Mouse (Mus musculus) testis, postnatal 10 days (tissue): ENCODE measurements around the gene Coq8b.

Experiments
- DNase-seq: peaks from one replicate; pipeline ENCODE4 v3.0.0; 2021; ENCODE audit warnings: low spot score

Coq8b gene

DNA sequence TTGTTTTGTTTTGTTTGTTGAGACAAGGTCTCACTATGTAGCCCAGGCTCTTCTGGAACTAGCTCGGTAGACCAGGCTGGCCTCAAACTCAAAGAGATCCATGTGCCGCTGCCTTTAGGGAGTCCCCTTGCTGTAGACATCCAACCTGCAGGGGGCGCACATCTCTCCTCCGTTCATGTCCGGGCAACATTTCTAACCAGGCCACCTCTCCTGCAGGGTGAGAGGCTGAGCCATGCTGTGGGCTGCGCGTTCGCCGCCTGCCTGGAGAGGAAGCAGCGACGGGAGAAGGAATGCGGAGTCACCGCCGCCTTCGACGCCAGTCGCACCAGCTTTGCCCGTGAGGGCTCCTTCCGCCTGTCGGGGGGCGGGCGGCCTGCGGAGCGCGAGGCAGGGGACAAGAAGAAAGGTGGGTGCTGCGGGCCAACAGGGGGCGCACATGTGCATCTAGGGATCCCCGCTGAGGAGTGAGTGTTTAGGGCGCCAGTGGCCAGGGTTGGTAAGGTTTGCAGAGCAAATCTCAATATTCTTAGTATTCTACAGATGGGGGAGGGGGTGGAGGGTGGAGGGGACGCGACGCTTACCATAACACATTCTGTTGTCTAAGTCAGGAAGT is 41.0 kb downstream of the Coq8b start:
- peak; percentile 74 for DNase-seq

DNA sequence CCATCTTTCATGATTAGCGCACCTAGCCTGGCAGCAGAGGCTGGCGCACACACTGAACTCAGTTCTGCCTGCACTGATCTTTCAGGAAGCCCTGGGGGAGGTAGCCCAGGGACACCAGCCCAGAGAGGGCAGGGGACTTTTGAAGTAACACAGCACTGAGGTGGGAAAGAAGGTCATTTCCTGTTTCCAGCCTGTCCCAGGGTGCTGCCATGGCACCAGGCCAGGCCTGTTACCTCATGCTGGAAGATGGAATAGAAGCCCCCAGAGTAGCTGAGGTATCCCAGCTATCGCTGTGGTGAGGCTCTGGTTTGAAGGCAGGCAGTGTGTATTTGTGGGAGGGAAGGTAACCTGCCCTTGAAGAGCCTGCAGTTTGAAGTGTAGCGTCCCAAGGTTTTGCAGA is 42.1 kb downstream of the Coq8b start:
- DNase-seq, result no peak

DNA sequence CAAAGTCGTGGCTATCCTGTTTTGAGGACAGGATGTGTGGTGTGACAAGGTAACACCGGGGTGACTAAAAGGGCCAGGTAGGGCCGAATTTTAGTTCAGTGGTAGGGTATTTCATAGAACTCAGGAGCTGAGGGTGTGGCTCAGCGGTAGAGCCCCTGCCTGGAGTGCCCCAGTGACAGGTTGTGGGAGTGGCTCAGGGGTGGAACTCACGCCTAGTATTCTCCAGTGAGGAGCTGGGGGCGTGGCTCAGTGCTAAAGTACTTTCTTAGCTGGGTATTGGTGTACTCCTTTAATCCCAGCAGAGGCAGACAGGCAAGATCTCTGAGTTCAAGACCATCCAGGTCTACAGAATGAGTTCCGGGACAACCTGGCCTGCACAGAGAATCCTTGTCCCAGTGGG is 43.2 kb downstream of the Coq8b start:
- DNase-seq, result no peak

DNA sequence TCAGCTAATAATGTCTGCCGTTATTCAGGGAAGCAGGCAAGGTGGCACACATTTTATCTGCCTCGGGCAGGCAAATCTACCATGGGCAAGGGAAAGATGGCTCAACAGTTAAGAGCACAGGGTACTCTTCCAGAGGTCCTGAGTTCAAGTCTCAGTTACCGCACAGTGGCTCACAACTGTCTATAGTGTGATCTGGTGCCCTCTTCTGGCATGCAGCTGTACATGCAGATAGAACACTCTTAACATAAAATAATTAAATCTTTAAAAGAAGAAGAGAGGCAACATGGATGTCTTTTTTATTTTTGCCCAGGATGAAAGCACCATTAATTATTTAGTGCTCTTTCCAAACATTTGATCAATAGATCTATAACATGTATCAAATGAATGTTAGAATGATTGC is 44.4 kb downstream of the Coq8b start:
- no peak for DNase-seq

DNA sequence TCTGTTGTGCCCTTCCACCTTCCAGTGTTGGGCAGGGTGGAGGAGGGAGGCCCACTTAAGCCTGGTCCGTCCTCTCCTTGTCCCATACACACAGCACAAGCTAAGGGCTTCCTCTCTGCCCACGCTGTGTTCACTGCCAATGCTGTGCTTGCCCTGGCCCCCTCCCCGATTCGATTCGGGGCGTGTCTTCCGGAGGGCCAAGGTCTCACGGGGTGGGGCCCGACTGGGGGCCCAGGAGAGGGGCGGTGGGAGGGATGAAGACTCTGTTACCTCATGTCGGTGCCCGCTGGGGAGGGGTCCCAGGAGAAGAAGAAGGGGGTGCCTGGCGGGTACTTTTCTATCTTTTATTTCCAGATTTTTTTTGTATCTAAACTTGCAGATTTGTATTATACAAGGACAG is 48.9 kb downstream of the Coq8b start:
- no peak for DNase-seq

DNA sequence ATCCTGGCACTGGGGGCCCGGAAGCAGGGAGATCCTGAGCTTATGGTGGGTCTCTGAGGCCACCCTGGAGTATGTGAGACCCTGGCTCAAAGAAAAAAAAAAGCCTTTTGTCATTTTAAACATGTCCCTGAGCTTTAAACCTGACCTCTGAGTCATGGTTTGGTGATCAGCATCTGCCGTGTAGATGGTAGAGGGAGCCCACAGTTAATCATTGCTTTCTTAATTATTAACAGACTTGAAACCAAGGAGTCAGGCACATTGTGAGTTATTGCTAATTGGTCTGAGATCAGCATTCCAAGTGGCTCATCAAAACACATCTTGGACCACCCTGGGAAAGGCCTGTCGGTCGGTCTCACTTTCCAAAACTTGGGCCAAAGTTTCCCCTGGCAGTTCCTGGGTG is 49.4 kb downstream of the Coq8b start:
- no peak for DNase-seq

DNA sequence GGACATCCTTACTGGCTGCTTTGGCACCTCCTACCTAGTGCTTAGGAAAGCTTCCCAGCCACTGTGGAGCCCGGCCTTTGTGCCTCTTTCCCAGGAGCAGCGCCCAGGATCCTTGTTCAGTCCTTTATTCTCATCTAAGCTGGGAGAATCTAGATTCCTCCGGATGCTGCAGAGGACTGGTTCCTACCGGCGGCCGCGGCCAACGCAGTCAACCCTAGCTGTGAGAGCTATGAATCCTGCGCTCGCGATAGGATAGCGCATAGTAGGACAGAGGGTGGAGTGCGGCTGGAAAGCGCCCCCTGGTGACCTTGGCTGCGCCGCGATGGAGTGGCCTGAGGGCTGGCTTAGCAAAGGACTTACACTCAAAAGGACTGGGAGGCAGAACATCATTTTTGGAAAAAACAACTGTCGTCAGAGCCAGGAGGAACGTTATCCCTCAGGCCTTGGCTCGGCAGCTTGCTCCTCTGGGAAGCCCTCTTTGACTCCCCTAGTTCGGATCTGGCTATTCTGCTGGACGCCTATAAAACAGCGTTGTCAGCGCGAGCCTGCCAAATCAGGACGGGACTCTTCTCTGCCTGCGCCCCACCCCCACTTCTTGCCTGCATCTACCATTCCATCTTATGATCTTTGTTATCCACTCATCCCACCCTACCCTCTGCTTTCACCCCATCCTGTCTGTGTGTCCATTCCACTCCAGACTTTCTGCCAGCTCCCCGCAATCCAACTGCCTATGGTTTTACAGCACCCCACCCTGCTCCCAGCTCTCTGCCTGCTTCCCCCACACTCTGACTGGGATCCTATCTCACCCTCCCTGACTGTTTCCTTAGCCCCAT is 52.3 kb downstream of the Coq8b start:
- DNase-seq, result peak; percentile 79

DNA sequence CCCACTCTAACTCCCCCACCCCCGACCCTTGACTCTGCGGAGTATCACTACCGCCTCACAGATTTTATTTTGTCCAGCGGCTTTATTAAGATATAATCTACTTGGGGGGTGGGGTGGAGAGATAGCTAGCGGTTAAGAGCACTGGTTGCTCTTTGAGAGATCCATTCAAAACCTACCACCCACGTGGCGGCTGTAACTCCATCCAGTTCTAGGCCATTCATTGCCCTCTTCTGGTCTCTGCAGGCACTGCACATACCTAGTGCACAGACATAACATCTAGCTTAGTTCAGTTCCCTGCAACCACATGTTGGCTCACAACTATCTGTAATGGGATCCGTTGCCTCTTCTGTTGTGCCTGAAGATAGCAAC is 52.9 kb downstream of the Coq8b start:
- DNase-seq, result peak; percentile 81

DNA sequence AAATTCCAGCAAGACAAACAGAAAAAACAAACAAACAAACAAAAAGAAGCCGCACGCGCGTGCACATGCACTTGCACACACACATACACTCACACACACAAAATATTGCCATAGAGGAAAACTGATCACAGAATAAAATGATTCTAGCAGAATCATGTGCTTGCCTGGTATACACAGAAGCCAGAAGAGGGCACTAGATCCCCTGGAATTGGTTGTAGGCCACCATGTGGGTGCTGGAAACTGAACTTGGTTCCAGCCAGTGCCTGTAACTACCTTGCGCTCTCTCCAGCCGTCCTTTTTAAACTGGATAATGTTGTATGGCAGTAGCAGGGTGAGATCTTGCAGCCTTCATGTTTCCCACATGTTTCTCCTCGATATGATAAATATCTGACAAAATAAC is 55.9 kb downstream of the Coq8b start:
- DNase-seq, result no peak

DNA sequence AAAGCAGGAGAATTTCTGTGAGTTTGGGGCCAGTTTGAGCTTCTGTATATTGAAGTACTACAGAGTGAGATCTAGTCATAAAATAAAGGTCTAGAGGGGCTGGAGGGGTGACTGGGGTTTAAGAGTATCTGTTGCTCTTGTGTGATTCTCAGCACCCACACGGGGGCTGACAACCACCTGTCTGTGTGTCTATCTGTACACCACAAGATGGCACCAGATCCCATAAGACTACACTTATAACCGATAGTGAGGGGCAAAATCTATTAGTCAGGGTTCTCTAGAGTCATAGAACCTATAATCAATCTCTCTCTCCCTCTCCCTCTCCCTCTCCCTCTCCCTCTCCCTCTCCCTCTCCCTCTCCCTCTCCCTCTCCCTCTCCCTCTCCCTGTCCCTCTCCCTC is 57.7 kb downstream of the Coq8b start:
- no peak for DNase-seq

DNA sequence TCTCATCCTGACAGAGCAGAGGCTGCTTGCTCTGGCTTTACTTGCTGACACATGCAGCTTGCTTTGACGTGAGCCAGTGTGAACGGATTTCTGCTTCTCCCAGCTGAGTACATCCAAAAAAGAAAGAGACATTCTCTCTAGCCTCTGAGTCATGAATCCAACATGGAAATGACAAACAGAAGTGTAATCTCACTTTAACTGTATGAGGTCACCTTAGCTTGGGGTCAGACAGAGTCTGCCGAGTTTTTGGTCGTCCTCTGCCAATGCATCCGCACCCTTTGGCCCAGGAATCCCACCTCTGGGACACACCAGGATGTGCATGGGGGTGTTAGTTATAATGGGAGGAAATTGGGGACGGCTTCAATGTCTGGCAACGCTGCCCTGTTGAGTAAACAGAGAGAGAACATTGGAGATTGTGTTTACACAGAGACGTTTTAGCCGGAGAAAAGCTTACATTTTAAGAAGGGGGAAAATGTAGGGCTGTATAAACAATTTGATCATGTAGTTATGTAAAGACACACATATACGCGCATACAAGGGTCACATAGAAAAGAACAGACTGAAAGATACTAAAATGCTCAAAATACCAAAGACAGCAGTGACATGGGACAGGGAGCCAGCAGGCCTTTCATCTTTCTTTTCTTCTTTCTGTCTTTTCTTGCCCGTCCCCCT is 59.1 kb downstream of the Coq8b start:
- no peak for DNase-seq

DNA sequence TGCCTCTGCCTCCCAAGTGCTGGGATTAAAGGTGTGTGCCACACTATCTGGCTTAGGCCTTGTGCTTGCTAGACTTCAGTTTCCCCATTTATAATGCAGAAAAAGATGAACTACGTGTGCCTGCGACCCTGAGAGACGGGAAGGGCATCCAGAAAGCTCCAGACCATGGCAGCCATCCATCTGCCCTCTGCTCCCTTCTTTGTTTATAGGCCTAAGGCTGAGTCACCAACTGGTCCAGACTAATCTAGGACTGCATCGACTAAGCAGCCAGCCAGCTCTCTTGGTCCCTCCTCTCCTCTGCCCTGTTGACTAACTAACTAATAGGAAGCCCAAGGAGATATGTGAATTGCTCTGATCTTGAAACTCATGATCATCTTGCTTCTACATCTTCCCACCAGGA is 63.1 kb downstream of the Coq8b start:
- DNase-seq, result no peak

DNA sequence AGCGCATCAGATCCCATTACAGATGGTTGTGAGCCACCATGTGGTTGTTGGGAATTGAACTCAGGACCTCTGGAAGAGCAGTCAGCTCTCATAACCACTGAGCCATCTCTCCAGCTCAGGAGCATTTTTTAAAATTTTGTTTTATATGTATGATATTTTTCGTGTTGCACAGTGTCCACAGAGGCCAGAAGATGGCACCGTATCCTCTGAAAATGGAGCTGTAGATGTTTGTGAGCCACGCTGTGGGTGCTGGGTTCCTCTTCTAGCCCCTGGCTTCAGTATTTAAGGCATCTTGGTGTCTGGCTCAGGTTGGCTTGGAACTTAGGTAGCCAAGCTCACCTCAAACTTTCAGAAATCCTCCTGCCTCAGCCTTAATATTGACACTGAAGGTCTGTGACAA is 63.7 kb downstream of the Coq8b start:
- no peak for DNase-seq

DNA sequence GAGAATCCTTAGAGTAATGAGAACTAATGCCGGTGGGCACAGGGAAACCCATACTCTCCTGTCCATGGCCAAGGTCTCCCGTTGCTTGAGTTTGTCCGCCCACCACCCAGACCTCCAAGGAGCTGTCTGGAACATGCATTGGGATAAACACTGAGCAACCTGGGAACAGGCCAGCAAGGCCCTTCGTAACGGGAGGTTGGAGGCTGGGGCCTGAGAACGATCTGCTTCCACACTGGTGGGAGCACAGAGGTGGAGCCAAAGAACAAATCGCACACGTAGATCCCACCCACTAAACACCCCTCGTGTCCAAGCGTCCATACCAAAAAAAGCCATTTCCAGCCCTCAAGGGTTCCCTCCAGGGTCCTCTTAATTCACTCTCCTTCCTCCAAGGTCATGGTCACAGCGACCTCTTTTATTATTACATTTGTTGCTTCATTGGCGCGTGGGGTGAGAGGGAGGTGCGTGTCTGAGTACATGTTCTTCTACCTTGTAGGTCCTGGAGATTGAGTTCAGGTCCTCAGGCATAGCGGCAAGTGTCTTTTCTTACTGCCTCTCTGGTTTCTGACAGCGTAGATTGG is 65.3 kb downstream of the Coq8b start:
- DNase-seq, result peak; percentile 73

DNA sequence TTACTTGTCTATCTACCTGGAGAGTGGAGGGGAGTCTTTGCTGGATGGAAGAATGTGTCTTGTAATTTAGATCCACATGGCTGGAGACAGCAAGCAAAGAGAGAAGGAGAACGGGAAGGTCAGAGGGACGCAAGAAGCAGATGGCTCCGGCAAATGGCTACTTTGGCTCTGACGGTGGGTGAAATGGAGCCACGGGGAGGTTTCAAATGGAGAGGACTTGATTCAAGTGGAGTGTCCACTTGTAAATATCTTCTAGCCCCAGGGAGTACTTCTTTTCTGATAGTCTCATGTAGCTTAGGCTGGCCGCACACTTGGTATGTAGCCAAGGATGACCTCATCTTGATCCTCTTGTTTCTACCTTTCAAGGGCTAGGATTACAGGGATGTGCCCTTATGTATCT is 66.0 kb downstream of the Coq8b start:
- DNase-seq, result no peak

DNA sequence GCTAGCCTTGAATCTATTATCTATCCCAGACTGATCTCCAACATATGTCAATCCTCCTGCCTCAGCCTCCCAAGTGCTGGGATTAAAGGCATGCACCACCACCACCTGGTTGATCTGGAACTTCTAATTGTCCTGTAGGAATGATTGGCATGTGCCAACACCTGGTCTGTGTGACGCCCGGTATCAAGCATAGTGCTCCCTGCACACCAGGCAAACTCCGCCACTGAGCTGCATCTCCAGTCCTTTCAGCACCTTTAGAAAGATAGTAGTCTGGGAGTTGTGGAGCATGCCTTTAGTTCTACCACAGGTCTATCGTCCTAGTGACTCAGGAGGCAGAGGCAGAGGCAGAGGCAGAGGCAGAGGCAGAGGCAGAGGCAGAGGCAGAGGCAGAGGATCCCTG is 67.5 kb downstream of the Coq8b start:
- no peak for DNase-seq

DNA sequence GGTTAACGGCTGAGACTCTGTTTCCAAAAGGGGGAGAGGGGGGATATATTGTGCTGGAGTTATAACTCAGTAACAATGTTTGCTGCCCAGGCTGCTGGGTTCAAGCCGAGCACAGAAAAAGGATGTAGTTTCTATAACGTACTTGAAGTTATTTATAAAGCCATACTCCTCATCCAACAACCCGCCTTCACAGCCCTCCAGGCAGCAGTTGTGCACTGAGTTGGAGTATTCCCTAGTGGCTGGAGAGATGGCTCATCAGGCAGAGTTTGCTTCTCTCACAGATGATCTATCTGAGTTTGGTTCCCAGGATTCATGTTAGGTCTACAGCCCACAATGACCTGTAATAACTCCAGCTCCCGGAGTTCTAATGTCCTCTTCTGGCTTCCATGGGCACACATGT is 68.0 kb downstream of the Coq8b start:
- no peak for DNase-seq

DNA sequence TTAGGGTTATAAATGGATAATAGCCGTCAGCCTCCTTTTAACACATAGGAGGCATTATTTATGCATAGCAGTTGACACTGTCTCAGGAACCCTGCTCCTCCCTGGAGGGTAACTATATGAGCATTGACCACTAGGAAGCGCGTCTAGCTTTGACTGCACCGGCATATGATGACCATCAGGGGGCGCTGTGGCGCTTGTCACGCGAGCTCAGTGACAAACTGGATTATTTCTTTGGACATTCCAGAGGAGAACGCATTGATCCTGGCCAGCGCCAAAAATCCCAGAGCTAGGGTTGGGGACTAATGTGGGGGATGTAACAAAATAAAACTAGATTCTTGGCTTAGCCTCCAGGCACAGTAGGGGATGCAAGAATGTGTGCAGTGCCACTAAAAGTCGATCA is 69.3 kb downstream of the Coq8b start:
- DNase-seq, result peak; percentile 92

DNA sequence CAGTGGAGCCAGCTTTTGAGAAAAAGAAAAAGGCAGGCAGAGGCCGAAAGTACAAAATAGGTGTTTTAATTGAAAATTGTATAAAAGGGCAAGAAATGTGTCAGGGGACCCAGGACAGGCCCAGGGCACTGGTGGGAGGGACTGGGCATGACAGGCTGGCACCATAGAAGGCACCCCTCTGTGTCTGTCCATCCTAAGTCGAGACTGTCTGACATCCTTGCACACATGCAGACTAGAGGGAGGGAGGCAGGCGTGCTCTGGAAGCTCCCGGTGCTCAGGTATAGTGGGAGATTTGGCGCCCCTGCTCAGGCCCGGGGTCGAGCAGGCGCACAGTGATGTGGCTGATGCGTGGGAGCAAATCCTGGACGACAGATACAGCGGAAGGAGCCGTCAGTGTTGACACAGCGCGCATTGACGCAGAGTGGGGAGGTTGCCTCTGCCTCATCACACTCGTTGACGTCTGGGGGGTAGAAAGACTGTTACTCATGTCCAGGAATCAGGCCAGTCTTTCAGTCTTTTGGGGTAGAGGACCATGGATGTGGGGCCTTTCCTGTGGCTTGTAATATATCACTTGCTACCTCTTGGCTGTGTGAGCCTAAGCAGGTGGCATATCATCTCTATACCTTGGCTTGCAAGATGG is 72.4 kb downstream of the Coq8b start:
- no peak for DNase-seq

DNA sequence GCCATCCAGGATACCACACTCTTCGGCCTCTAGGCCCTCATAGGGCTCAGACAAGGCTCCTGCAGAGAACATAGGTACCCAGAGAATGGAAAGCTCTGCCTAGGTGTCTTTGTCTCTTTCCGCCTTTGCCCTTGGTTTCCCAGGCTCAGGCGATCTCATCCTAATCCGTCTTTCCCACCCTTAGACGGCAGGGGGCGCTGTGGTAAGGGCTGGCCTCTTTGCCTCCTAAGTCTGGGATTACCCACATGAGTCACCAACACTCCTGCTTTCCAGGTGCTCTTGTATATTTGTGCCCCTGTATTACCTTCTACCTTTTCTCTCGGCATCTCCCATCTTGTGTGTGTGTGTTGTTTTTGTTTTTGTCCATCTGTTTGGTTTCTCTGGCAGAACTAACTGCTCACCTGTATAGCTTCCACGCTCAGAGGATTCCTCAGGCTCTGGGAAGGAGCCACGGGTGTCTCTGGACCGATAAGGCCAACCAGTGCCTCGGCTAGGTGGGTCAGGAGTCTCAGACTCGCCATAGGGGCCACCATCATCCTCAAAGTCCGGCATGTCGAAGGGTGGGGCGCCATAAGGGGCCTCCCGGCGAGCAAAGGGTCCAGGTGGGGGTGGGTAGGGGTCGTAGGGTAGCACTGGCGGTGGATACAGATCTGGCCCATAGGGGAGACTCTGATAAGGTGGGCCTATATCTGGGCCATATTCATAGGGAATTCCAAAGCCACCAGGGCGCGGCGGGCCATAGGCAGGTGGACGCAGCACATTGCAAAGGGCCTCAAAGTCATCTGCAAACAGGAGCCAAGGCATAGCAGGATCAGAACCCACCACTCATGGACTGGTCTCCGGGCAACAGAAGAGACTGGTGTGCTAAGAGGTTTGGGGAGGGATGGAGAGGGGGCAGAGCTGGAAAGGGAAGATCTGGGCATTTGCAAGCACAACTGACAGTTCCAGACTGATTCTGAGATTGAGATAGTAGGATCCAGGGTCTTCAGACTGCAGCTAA is 73.6 kb downstream of the Coq8b start:
- peak; percentile 80 for DNase-seq

DNA sequence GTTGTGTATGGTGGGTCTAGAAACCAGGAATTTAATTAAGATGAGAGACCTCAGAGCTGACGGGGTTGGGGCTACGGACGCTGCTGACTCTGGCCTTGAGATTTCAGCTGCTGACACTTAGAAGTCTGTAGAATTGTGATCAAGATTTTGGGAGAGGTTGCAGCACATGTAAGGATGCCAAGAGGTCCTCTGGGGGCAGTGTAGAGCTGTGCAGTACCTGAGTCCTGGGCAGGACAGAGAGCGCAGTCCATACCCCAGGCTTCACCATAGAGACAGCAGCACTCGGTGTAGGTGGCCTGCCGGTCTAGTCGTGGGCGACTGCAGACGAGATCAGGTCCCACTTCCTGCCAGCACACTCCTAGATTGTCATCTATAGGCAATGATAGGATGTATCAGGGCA is 74.7 kb downstream of the Coq8b start:
- no peak for DNase-seq
